Mouse (Mus musculus) embryonic facial prominence, embryonic 10.5 days (tissue): Measurements from ENCODE around the gene Gm21981. TPM values are rescaled to one million over a fixed set of nuclear protein-coding genes. Genes with fewer than 3 reads are reported as not detected.
A peak's percentile ranks its signal among the peaks of the same experiment; 100 is the strongest.
"Not testable (repeated sequence)": the region's sequence is repeated elsewhere in the genome, so short reads cannot be mapped to it uniquely, and the experiment has no call there.

Experiments
- DNase-seq: peaks from one replicate; pipeline ENCODE4 v3.0.0-alpha.2; 2017; ENCODE audit warnings: low spot score
- H3K27ac ChIP-seq: fragments of 300-500 bp; sonication (generic); replicated peaks from 2 replicates; pipeline ENCODE4 v1.5.1; 2016; ENCODE audit warnings: mild to moderate bottlenecking
- H3K27me3 ChIP-seq: fragments of 300-500 bp; sonication (generic); replicated peaks from 2 replicates; pipeline ENCODE4 v1.6.1; 2016; ENCODE audit warnings: low read depth, mild to moderate bottlenecking; ENCODE audit not compliant: poor library complexity, severe bottlenecking
- H3K36me3 ChIP-seq: fragments of 300-500 bp; sonication (generic); replicated peaks from 2 replicates; pipeline ENCODE4 v1.6.1; 2016; ENCODE audit warnings: mild to moderate bottlenecking, moderate library complexity
- H3K4me1 ChIP-seq: fragments of 300-500 bp; sonication (generic); 2 replicates; pipeline ENCODE4 v1.6.1; 2016
- H3K4me3 ChIP-seq: fragments of 300-500 bp; sonication (generic); 2 replicates; pipeline ENCODE4 v1.5.1; 2016; ENCODE audit warnings: mild to moderate bottlenecking, moderate library complexity
- H3K9me3 ChIP-seq: fragments of 300-500 bp; sonication (generic); 2 replicates; pipeline ENCODE4 v1.6.1; 2016; ENCODE audit warnings: mild to moderate bottlenecking
- WGBS: fragments of 180-500 bp; shearing (Covaris S2); methylation state at CpG from one replicate; pipeline ENCODE4 v1.1.7; 2016; 5-methylcytosine and 5-hydroxymethylcytosine counted together
- polyA plus RNA-seq: library from polyadenylated mRNA; unstranded; fragments of >200 nt; fragmentation: Nextera tagmentation; extraction: Ambion mirVana; gene quantifications from 2 replicates; pipeline ENCODE4 v1.2.1, GENCODE M21; 2016

Gm21981 gene
- polyA plus RNA-seq, 1 experiment from 2014 or later, result 0.21 TPM

- DNase-seq, result peak; percentile 72
- peaks cover 23% of the 10 kb centered on the region for H3K27me3 ChIP-seq
- peaks cover 63% of the 10 kb centered on the region for H3K36me3 ChIP-seq
- WGBS, result 22% methylated on average over 9 of the region's 9 CpGs
- H3K9me3 ChIP-seq, result no peaks in the 10 kb centered on the region
- peaks cover 26% of the 10 kb centered on the region for H3K4me1 ChIP-seq
- H3K4me3 ChIP-seq, result no peak overlapping the region
- H3K27ac ChIP-seq, result 0 out of 2 replicates have a peak overlapping the region, but pooled peaks have one; percentile 4
Measured at GRCm38 (mm10) chr17:47676581-47676980, 17.7 kb downstream of the Gm21981 start.

GRCm38 (mm10) chr17:47672311-47673111, 21.7 kb downstream of the Gm21981 start:
- Histone ChIP-seq H3K4me1 (peaks cover 26% of the 10 kb centered on the region), H3K27ac (peak overlapping the region; percentile 71; the same call in 1 of the 2 replicates), H3K27me3 (peaks cover 44% of the 10 kb centered on the region), H3K9me3 (no peaks in the 10 kb centered on the region), H3K36me3 (peaks cover 25% of the 10 kb centered on the region), H3K4me3 (peak overlapping the region; percentile 63)
- DNase-seq, result peak; percentile 83
- WGBS, result 3% methylated on average over 68 of the region's 68 CpGs

- Histone ChIP-seq H3K36me3 (peaks cover 22% of the 10 kb centered on the region), H3K4me1 (peaks cover 26% of the 10 kb centered on the region), H3K9me3 (no peaks in the 10 kb centered on the region), H3K27me3 (peaks cover 44% of the 10 kb centered on the region), H3K4me3 (peak overlapping the region; percentile 63), H3K27ac (peak overlapping the region; percentile 71; the same call in 1 of the 2 replicates)
- 8% methylated on average over 14 of the region's 14 CpGs for WGBS
- DNase-seq, result no peak
Measured at GRCm38 (mm10) chr17:47671988-47672310, 22.3 kb downstream of the Gm21981 start.

- H3K36me3 ChIP-seq, result peaks cover 6% of the 10 kb centered on the region; the same call in 1 of the 2 replicates
- H3K4me1 ChIP-seq, result peaks cover 23% of the 10 kb centered on the region
- H3K9me3 ChIP-seq, result no peaks in the 10 kb centered on the region
- H3K27ac ChIP-seq, result no peak overlapping the region
- WGBS, result 87% methylated on average over 4 of the region's 4 CpGs
- peaks cover 44% of the 10 kb centered on the region for H3K27me3 ChIP-seq
- no peak overlapping the region for H3K4me3 ChIP-seq
- DNase-seq, result no peak
Measured at GRCm38 (mm10) chr17:47669166-47669565, 25.1 kb downstream of the Gm21981 start.

GRCm38 (mm10) chr17:47664474-47664873, 29.8 kb downstream of the Gm21981 start:
- Histone ChIP-seq H3K27ac (no peak overlapping the region), H3K4me1 (peaks cover 7% of the 10 kb centered on the region; the same call in 1 of the 2 replicates), H3K4me3 (no peak overlapping the region), H3K9me3 (no peaks in the 10 kb centered on the region), H3K27me3 (no peaks in the 10 kb centered on the region), H3K36me3 (peaks cover 7% of the 10 kb centered on the region; the same call in 1 of the 2 replicates)
- WGBS, result 90% methylated on average over 7 of the region's 7 CpGs
- DNase-seq, result no peak

GRCm38 (mm10) chr17:47663009-47663713, 31.1 kb downstream of the Gm21981 start:
- 49% methylated on average over 9 of the region's 9 CpGs for WGBS
- no peaks in the 10 kb centered on the region for H3K27me3 ChIP-seq
- H3K9me3 ChIP-seq, result no peaks in the 10 kb centered on the region
- H3K4me3 ChIP-seq, result no peak overlapping the region
- H3K27ac ChIP-seq, result no peak overlapping the region
- H3K36me3 ChIP-seq, result peaks cover 7% of the 10 kb centered on the region; the same call in 1 of the 2 replicates
- H3K4me1 ChIP-seq, result peaks cover 7% of the 10 kb centered on the region; the same call in 1 of the 2 replicates
- peak; percentile 16 for DNase-seq

- no peak for DNase-seq
- peaks cover 7% of the 10 kb centered on the region; the same call in 1 of the 2 replicates for H3K4me1 ChIP-seq
- H3K4me3 ChIP-seq, result no peak overlapping the region
- H3K27me3 ChIP-seq, result no peaks in the 10 kb centered on the region
- no peaks in the 10 kb centered on the region for H3K9me3 ChIP-seq
- 84% methylated on average over 3 of the region's 3 CpGs for WGBS
- peaks cover 10% of the 10 kb centered on the region; the same call in 1 of the 2 replicates for H3K36me3 ChIP-seq
- H3K27ac ChIP-seq, result no peak overlapping the region
Measured at GRCm38 (mm10) chr17:47658741-47659243, 35.5 kb downstream of the Gm21981 start.

- no peak overlapping the region for H3K27ac ChIP-seq
- H3K4me3 ChIP-seq, result no peak overlapping the region
- no peaks in the 10 kb centered on the region for H3K9me3 ChIP-seq
- no peak for DNase-seq
- no peaks in the 10 kb centered on the region for H3K27me3 ChIP-seq
- H3K4me1 ChIP-seq, result 0 out of 2 replicates have a peak, but pooled peaks cover 3% of the 10 kb centered on the region
- WGBS, result 81% methylated on average over 4 of the region's 4 CpGs
- peaks cover 14% of the 10 kb centered on the region; the same call in 1 of the 2 replicates for H3K36me3 ChIP-seq
Measured at GRCm38 (mm10) chr17:47657901-47658300, 36.4 kb downstream of the Gm21981 start.

- H3K9me3 ChIP-seq, result no peaks in the 10 kb centered on the region
- no peaks in the 10 kb centered on the region for H3K4me1 ChIP-seq
- H3K27me3 ChIP-seq, result no peaks in the 10 kb centered on the region
- no peak overlapping the region for H3K27ac ChIP-seq
- H3K36me3 ChIP-seq, result peaks cover 17% of the 10 kb centered on the region; the same call in 1 of the 2 replicates
- DNase-seq, result no peak
- WGBS, result 82% methylated on average over 5 of the region's 5 CpGs
- no peak overlapping the region for H3K4me3 ChIP-seq
Measured at GRCm38 (mm10) chr17:47655697-47656096, 38.6 kb downstream of the Gm21981 start.

GRCm38 (mm10) chr17:47654346-47654745, 39.9 kb downstream of the Gm21981 start:
- not testable (repeated sequence) for H3K4me3 ChIP-seq, H3K27ac ChIP-seq, DNase-seq, H3K27me3 ChIP-seq, H3K36me3 ChIP-seq, H3K9me3 ChIP-seq, H3K4me1 ChIP-seq
- 91% methylated on average over 8 of the region's 8 CpGs for WGBS

- DNase-seq, result no peak
- Histone ChIP-seq H3K27me3 (no peaks in the 10 kb centered on the region), H3K36me3 (peaks cover 10% of the 10 kb centered on the region; the same call in 1 of the 2 replicates), H3K27ac (no peak overlapping the region), H3K9me3 (no peaks in the 10 kb centered on the region), H3K4me3 (no peak overlapping the region), H3K4me1 (no peaks in the 10 kb centered on the region)
- 81% methylated on average over 2 of the region's 2 CpGs for WGBS
Measured at GRCm38 (mm10) chr17:47651953-47652352, 42.3 kb downstream of the Gm21981 start.

GRCm38 (mm10) chr17:47648966-47649365, 45.3 kb downstream of the Gm21981 start:
- Histone ChIP-seq H3K9me3 (no peaks in the 10 kb centered on the region), H3K27ac (no peak overlapping the region), H3K36me3 (peaks cover 8% of the 10 kb centered on the region; the same call in 1 of the 2 replicates), H3K4me3 (no peak overlapping the region), H3K4me1 (no peaks in the 10 kb centered on the region), H3K27me3 (no peaks in the 10 kb centered on the region)
- no peak for DNase-seq
- 67% methylated on average over 4 of the region's 4 CpGs for WGBS
